Mouse (Mus musculus) C2C12 (cell line): ENCODE data around the gene Ranbp17.

Source experiments
- CEBPB ChIP-seq: IDR thresholded peaks from one replicate; pipeline ENCODE4 v1.6.1; 2011; ENCODE audit warnings: low read depth, mild to moderate bottlenecking, control low read depth, moderate library complexity
- CTCF ChIP-seq: IDR thresholded peaks from one replicate; pipeline ENCODE4 v1.5.1; 2011; ENCODE audit not compliant: control insufficient read depth, insufficient read depth, insufficient read length
- FOSL1 ChIP-seq: IDR thresholded peaks from one replicate; pipeline ENCODE4 v1.8.0; 2011; ENCODE audit warnings: mild to moderate bottlenecking, low read length; ENCODE audit not compliant: poor library complexity, insufficient read depth, severe bottlenecking
- MAX ChIP-seq: IDR thresholded peaks from one replicate; pipeline ENCODE4 v1.6.1; 2011; ENCODE audit warnings: mild to moderate bottlenecking, control low read depth
- MYOD1 ChIP-seq: IDR thresholded peaks from one replicate; pipeline ENCODE4 v1.6.1; 2011; ENCODE audit warnings: low read depth; ENCODE audit not compliant: control insufficient read depth, insufficient read length
- MYOG ChIP-seq: IDR thresholded peaks from one replicate; pipeline ENCODE4 v1.6.1; 2011; ENCODE audit not compliant: control insufficient read depth, insufficient read length; ENCODE audit errors: extremely low read depth
- USF1 ChIP-seq: IDR thresholded peaks from one replicate; pipeline ENCODE4 v1.6.1; 2011; ENCODE audit warnings: low read depth, mild to moderate bottlenecking, control low read depth, moderate library complexity

DNA sequence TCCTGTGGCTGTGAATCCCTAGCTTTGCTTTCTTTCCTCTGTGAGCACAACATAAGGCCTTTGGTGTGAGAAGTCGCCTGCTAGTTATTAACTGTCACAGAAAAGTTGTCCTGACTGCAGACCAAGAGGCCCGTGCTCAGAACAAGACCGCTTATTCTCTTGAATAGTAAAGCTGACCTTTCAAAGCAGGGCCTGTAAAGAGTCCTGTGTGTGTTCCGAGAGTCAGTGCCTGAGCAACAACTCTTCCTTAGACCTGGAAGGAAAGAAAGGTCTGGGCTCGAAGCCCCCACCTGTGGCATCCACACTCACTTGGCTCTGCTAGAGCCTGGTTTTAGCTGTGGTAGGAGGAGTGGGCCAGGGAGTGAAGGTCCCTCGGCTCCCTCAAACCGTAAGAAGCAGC lies 318.5 kb downstream of the Ranbp17 start:
- TF ChIP-seq CTCF: no peak
- TF ChIP-seq FOSL1: no peak
- TF ChIP-seq USF1: no peak
- TF ChIP-seq MAX: no peak
- TF ChIP-seq MYOG: no peak
- no peak for TF ChIP-seq CEBPB
- TF ChIP-seq MYOD1: no peak
